In genomic region chr10:8789096-8789495, GRCm38 (mm10) we compare ENCODE assay signal across 16 mouse cellular contexts.
"Had no signal": no experiment of that assay in that cellular context is flagged by ENCODE, and none has a peak within 500 bp of the region (broad histone marks: within the 10 kb centered on the region; RNA-seq: fewer than 3 reads in every experiment).

No protein-coding gene starts in this region.

- H3K27ac ChIP-seq: neural tube, embryonic 13.5 days; neural tube, embryonic 15.5 days; stomach, embryonic 15.5 days; stomach, postnatal 0 days had no signal

- DNase-seq: retina, postnatal 1 day; right cerebral cortex, adult 18-20 months; right cerebral cortex, postnatal 14 days; right cerebral cortex, postnatal 25 days; right cerebral cortex, postnatal 4 days; spleen, adult 18-20 months; thymus, adult 18-20 months; thymus, adult 2 months; thymus, postnatal 14 days; thymus, postnatal 25 days; thymus, postnatal 36 days; thymus, postnatal 4 days had no signal

- H3K4me3 ChIP-seq: neural tube, embryonic 13.5 days; neural tube, embryonic 15.5 days; stomach, embryonic 15.5 days had no signal

- H3K27me3 ChIP-seq: neural tube, embryonic 13.5 days; neural tube, embryonic 15.5 days; stomach, embryonic 15.5 days had no signal
